Mouse (Mus musculus) heart, adult 2 months (tissue): ENCODE data around the gene Pnkp. TPM values are rescaled to one million over a fixed set of nuclear protein-coding genes. Genes with fewer than 3 reads are reported as not detected.

ENCODE experiments used
- DNase-seq, 2 experiments: peaks; one replicate each; pipeline ENCODE4 v3.0.0; 2021
- H3K27ac ChIP-seq: fragments of 200-600 bp; 2 replicates; pipeline ENCODE4 v1.8.1; 2022
- H3K27me3 ChIP-seq: fragments of 200-500 bp; 2 replicates; pipeline ENCODE4 v1.6.1; 2012; ENCODE audit warnings: mild to moderate bottlenecking, low read length, inconsistent platforms, mixed read lengths; ENCODE audit not compliant: control insufficient read depth, insufficient read depth
- H3K36me3 ChIP-seq: fragments of 200-500 bp; 2 replicates; pipeline ENCODE4 v1.6.1; 2012; ENCODE audit warnings: low read length, inconsistent platforms; ENCODE audit not compliant: control insufficient read depth, insufficient read depth
- H3K4me1 ChIP-seq: fragments of 200-500 bp; 2 replicates; pipeline ENCODE4 v1.6.1; 2011; ENCODE audit warnings: low read length; ENCODE audit not compliant: control insufficient read depth, insufficient read depth
- H3K4me3 ChIP-seq: fragments of 200-600 bp; 2 replicates; pipeline ENCODE4 v1.8.1; 2022
- H3K79me2 ChIP-seq: fragments of 200-500 bp; replicated peaks from 2 replicates; pipeline ENCODE4 v1.6.1; 2012; ENCODE audit warnings: mild to moderate bottlenecking, inconsistent platforms, low read length, moderate library complexity, mixed read lengths; ENCODE audit not compliant: control insufficient read depth, insufficient read depth
- H3K9ac ChIP-seq: fragments of 200-500 bp; 2 replicates; pipeline ENCODE4 v1.6.1; 2012; ENCODE audit warnings: low read depth, mild to moderate bottlenecking, control low read depth, inconsistent platforms, low read length, mixed read lengths
- CTCF ChIP-seq: fragments of 200-600 bp; IDR thresholded peaks from 2 replicates; pipeline ENCODE4 v1.8.1; 2022; ENCODE audit warnings: antibody characterized with exemption, mild to moderate bottlenecking, moderate library complexity
- EP300 ChIP-seq: fragments of 200-500 bp; IDR thresholded peaks from 2 replicates; pipeline ENCODE4 v1.6.1; 2011; ENCODE audit warnings: low read depth, low read length, control low read depth; ENCODE audit not compliant: insufficient read depth
- POLR2A ChIP-seq: fragments of 200-500 bp; IDR thresholded peaks from 2 replicates; pipeline ENCODE4 v1.6.1; 2011; ENCODE audit warnings: mild to moderate bottlenecking, low read depth, low read length, control low read depth; ENCODE audit not compliant: insufficient read depth
- WGBS: fragments of 180-500 bp; shearing (Covaris S2); methylation state at CpG from one replicate; pipeline ENCODE4 v1.1.7; 2018; 5-methylcytosine and 5-hydroxymethylcytosine counted together
- intact Hi-C: fragments of 180-260 bp; cut with DNase I; formaldehyde crosslinking; loops from one replicate; pipeline ENCODE4 v1.15.1; 2025
- polyA plus RNA-seq: library from polyadenylated mRNA; depleted of rRNA; stranded (reverse); fragments of >200 nt; gene quantifications from 2 replicates; pipeline ENCODE4 v1.2.3, GENCODE M21; 2012
- total RNA-seq, 2 experiments: library from RNA; stranded (reverse); gene quantifications; 2 replicates each; pipeline ENCODE4 v1.2.3; 2021

The Pnkp gene
- total and polyA plus RNA-seq, 3 experiments, result 15.3 to 20.2 (median 19.6) TPM

DNA sequence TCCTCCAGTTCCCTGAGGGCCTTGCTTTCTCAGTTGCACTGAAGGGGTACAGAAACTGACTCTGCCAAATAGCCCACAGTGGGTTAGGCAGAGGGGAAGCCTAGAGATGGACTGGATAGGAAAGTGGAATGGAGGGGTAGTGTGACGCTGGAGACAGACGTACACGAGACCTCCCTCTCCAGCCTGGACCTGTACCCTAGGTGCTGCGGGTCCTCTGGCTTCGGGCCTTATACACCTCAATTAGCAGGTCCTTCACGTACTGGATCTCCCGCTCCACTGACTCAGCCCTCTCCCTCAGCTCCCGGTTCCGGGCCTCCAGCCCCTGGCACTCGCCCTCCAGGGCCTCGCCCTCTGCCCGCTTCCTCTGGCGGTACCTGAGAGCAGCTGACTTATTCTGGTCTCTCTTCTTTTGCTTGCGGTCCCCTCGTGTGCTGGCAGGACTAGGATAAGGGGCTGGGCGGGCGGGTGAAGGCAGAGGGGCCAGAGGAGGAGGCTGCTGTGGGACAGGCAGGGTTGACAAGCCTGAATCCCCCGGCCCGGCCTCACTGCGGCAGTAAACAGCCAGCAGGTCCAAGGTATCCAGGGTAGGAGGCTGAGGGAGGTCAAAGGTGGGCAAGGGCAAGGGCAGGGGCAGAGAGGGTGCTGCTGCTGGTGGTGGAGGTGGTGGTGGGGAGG lies 44.2 kb upstream of the Pnkp start:
- Histone ChIP-seq H3K27me3 (no peaks in the 10 kb centered on the region), H3K79me2 (no peaks in the 10 kb centered on the region), H3K9ac (no peak overlapping the region), H3K27ac (no peak overlapping the region), H3K4me1 (peaks cover 7% of the 10 kb centered on the region), H3K36me3 (peaks cover 7% of the 10 kb centered on the region), H3K4me3 (no peak overlapping the region)
- DNase-seq, result peak; percentile 2 to 14
- no peak for TF ChIP-seq CTCF
- no peak for TF ChIP-seq EP300
- no peak for TF ChIP-seq POLR2A
- intact Hi-C loops, result loop anchor here (10.0 kb wide), 1 partner anchor 438 kb away; no protein-coding TSS in a partner anchor
- 93% methylated on average over 20 of the region's 20 CpGs for WGBS

DNA sequence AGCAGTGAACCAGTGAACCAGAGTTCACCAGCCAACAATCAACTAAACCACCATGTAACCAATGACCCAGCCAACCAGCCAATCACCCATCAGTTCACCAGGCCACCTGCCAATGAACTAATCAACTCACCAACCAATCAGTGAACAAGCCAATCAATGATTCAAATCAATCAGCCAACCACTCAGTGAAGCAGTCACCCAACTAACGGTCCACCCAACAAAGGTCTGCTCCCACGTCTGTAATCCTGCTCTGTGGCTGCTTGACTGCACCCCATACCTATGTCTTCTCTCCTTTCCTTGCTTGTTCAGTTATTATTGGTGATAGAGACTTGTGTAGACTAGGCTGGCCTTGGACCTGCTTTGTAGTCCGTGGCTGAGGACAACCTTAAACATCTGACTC lies 43.0 kb upstream of the Pnkp start:
- 87% methylated on average over 3 of the region's 3 CpGs for WGBS
- DNase-seq, result peak; percentile 1 to 6
- TF ChIP-seq CTCF (no peak), EP300 (no peak), POLR2A (no peak)

DNA sequence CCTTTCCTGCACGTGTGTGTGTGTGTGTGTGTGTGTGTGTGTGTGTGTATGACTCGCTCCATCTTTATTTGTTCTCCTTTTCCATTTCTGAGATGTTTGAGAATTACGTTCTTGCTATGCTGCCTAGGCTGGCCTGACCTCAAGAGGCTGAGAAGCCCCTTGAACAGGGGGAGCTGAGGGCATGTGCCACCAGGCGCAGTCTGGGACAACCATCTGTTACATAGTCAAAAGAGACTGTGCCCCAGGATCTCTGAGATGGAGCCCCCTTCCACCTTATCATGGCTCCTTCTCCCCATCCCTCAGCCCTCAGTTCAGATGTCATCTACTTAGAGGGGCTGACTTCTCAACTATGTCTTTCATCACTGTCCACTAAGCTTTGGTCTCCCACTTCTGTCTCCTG lies 42.5 kb upstream of the Pnkp start:
- Histone ChIP-seq H3K4me3 (no peak overlapping the region), H3K27me3 (no peaks in the 10 kb centered on the region), H3K4me1 (peaks cover 13% of the 10 kb centered on the region), H3K79me2 (peaks cover 2% of the 10 kb centered on the region; the same call in 1 of the 2 replicates), H3K9ac (no peak overlapping the region), H3K36me3 (peaks cover 11% of the 10 kb centered on the region), H3K27ac (no peak overlapping the region)
- intact Hi-C loops, result loop anchor here (2.0 to 10.0 kb wide), 2 partner anchors 66 to 440 kb away; partner anchors contain the start of gene Vrk3
- DNase-seq, result peak in 1 of 2 experiments; percentile 4
- 83% methylated on average over 4 of the region's 4 CpGs for WGBS
- no peak for TF ChIP-seq EP300
- no peak for TF ChIP-seq CTCF
- TF ChIP-seq POLR2A, result no peak

More for the DNA sequence above, 43.0 kb upstream of the Pnkp start:
- Histone ChIP-seq H3K27me3 (no peaks in the 10 kb centered on the region), H3K79me2 (peaks cover 2% of the 10 kb centered on the region; the same call in 1 of the 2 replicates), H3K4me1 (peaks cover 13% of the 10 kb centered on the region), H3K36me3 (peaks cover 11% of the 10 kb centered on the region), H3K27ac (no peak overlapping the region), H3K9ac (no peak overlapping the region), H3K4me3 (no peak overlapping the region)
- intact Hi-C loops, result loop anchor here (2.0 to 10.0 kb wide), 2 partner anchors 65 to 439 kb away; partner anchors contain the start of gene Vrk3

DNA sequence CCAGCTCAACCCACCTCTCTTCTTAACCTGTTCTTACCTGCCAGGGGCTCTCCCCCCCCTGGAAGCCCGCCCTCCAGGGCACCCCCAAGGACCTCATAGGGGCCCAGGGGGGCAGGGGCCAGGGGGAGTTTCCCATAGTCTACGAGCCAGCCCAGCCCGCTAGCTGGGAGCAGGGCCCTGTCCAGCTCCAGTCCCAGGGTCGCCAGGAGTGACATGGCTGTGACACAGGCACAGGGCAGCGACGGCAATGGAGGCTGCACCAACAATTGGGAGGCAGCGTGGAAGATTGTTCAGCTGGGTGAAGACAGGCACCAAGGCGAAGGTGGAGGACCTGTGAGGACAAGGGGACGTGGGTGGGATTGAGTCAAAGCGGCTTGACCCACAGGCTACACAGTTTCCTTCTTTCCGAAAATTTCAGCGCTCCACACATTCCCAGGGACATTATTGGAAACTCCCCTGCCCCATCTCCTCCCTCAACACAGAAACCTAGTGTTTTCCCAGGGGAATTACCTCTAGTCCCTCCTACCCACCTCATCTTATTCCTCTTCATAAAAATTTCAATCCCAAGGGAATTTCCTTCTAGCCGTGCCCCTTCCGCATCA lies 41.9 kb upstream of the Pnkp start:
- peaks cover 2% of the 10 kb centered on the region; the same call in 1 of the 2 replicates for H3K79me2 ChIP-seq
- peaks cover 12% of the 10 kb centered on the region for H3K36me3 ChIP-seq
- peak overlapping the region; percentile 81 for H3K4me3 ChIP-seq
- H3K27me3 ChIP-seq, result no peaks in the 10 kb centered on the region
- TF ChIP-seq POLR2A (no peak), EP300 (no peak), CTCF (no peak)
- H3K27ac ChIP-seq, result peak overlapping the region; percentile 93
- intact Hi-C loops, result loop anchor here (2.0 to 10.0 kb wide), 2 partner anchors 66 to 440 kb away; partner anchors contain the start of gene Vrk3
- peak overlapping the region; percentile 62 for H3K9ac ChIP-seq
- 39% methylated on average over 14 of the region's 14 CpGs for WGBS
- peak; percentile 20 to 39 for DNase-seq
- peaks cover 17% of the 10 kb centered on the region for H3K4me1 ChIP-seq

DNA sequence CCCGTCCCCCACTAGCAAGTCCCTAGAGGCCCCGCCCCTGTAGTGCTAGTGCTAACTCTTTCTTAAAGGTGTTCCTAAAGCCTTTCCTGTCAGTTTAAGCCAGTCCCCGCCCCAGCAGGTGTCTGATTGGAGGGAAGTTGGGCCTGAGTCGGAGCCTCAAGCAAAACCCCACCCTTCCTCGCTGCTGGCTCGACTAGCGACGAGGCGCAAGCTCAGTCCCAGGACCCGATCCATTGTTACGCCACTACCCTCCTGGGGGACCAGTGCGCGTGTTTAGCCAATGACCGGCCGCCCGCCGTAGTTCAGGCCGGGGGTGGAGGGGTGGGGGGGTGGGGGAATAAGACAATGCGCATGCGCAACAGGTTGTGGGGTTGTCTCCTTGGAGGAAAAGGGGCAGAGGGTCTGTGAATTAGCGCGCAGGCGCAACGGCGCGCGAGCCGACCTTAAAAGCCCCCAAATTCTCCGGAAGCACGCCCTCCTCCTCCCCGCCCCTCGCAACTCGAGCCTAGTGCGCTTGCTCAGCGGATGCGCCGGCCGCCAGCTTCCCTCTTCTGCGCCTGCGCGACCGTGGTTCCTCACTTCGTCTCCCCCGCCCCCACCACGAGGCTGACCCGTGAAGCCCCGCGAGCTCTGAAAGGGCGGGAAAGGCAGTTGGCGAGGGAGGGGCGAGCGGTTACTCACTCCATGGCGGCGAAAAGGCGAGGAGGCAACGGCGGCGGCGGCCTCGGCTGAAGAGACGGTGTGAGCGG lies 41.0 kb upstream of the Pnkp start, which contains the start of the genes Nup62 and Il4i1:
Nup62 (plus strand) TSS at position 368 of the 749 bp plus-strand sequence.
Il4i1 (plus strand) TSS at position 667 of the 749 bp plus-strand sequence.
- peak; percentile 64 for TF ChIP-seq POLR2A
- 0 out of 2 replicates have a peak, but pooled peaks have one; percentile 11 for TF ChIP-seq EP300
- TF ChIP-seq CTCF, result peak; percentile 40
- Histone ChIP-seq H3K9ac (peak within 1 kb of the TSS; percentile 97), H3K4me3 (peak within 1 kb of the TSS; percentile 81), H3K36me3 (peaks cover 14% of the 10 kb centered on the region), H3K27me3 (no peaks in the 10 kb centered on the region), H3K4me1 (peaks cover 21% of the 10 kb centered on the region), H3K27ac (peak within 1 kb of the TSS; percentile 93), H3K79me2 (peaks cover 3% of the 10 kb centered on the region)
- peak; percentile 98 to 99 for DNase-seq
- intact Hi-C loops, result loop anchor here (2.0 to 10.0 kb wide), 3 partner anchors 67 to 441 kb away; partner anchors contain the start of genes Med25 and Vrk3
- under 1% methylated on average over 62 of the region's 62 CpGs for WGBS
